Mouse (Mus musculus): ENCODE measurements around the gene Nfu1. TPM values are rescaled to one million over a fixed set of nuclear protein-coding genes. Genes with fewer than 3 reads are reported as not detected.
A peak's percentile ranks its signal among the peaks of the same experiment; 100 is the strongest.
"Not testable (repeated sequence)": the region's sequence is repeated elsewhere in the genome, so short reads cannot be mapped to it uniquely, and the experiment has no call there.

Gene Nfu1
- polyA plus RNA-seq, 1 experiment from 2014 or later, result 141 TPM

GRCm38 (mm10) chr6:87031310-87031709, 22.3 kb downstream of the Nfu1 start:
- 80% methylated on average over 7 of the region's 7 CpGs for WGBS
- H3K4me1 ChIP-seq (replicated peaks); ATAC-seq (ENCODE audit: low FRiP score, low read depth): not testable (repeated sequence)

GRCm38 (mm10) chr6:87032401-87032800, 23.4 kb downstream of the Nfu1 start:
- Histone ChIP-seq H3K4me1 (replicated peaks) (no peaks in the 10 kb centered on the region), H3K9me3 (no peaks in the 10 kb centered on the region), H3K36me3 (peaks cover 13% of the 10 kb centered on the region; the same call in 1 of the 2 replicates), H3K4me2 (no peak overlapping the region), H3K27me3 (no peaks in the 10 kb centered on the region), H3K27ac (replicated peaks) (no peak overlapping the region), H3K4me3 (no peak overlapping the region), H3K9ac (no peak overlapping the region)
- WGBS, result 95% methylated on average over 3 of the region's 3 CpGs
- ATAC-seq (ENCODE audit: low FRiP score, low read depth), result no peak

More at GRCm38 (mm10) chr6:87031310-87031709, 22.3 kb downstream of the Nfu1 start:
- H3K4me2 ChIP-seq; H3K9ac ChIP-seq; H3K9me3 ChIP-seq; H3K27me3 ChIP-seq; H3K27ac ChIP-seq (replicated peaks); H3K4me3 ChIP-seq: not testable (repeated sequence)
- H3K36me3 ChIP-seq, result peaks cover 20% of the 10 kb centered on the region

- Histone ChIP-seq H3K9ac (no peak overlapping the region), H3K9me3 (no peaks in the 10 kb centered on the region), H3K4me1 (replicated peaks) (no peaks in the 10 kb centered on the region), H3K27me3 (no peaks in the 10 kb centered on the region), H3K4me2 (no peak overlapping the region), H3K36me3 (0 out of 2 replicates have a peak, but pooled peaks cover under 1% of the 10 kb centered on the region), H3K27ac (replicated peaks) (no peak overlapping the region), H3K4me3 (no peak overlapping the region)
- no peak for ATAC-seq (ENCODE audit: low FRiP score, low read depth)
- 97% methylated on average over 3 of the region's 3 CpGs for WGBS
Observed at GRCm38 (mm10) chr6:87034395-87034794, 25.4 kb downstream of the Nfu1 start.

GRCm38 (mm10) chr6:87037826-87038620, 29.0 kb downstream of the Nfu1 start:
- Histone ChIP-seq H3K27me3 (no peaks in the 10 kb centered on the region), H3K9ac (no peak overlapping the region), H3K27ac (replicated peaks) (no peak overlapping the region), H3K9me3 (no peaks in the 10 kb centered on the region), H3K36me3 (no peaks in the 10 kb centered on the region), H3K4me1 (replicated peaks) (peaks cover 7% of the 10 kb centered on the region; the same call in 1 of the 2 replicates), H3K4me3 (no peak overlapping the region), H3K4me2 (no peak overlapping the region)
- 90% methylated on average over 10 of the region's 10 CpGs for WGBS
- no peak for ATAC-seq (ENCODE audit: low FRiP score, low read depth)

- no peak overlapping the region for H3K27ac ChIP-seq (replicated peaks)
- no peak for ATAC-seq (ENCODE audit: low FRiP score, low read depth)
- H3K9ac ChIP-seq, result no peak overlapping the region
- no peaks in the 10 kb centered on the region for H3K36me3 ChIP-seq
- H3K27me3 ChIP-seq, result no peaks in the 10 kb centered on the region
- no peak overlapping the region for H3K4me2 ChIP-seq
- H3K4me1 ChIP-seq (replicated peaks), result peaks cover 18% of the 10 kb centered on the region
- WGBS, result 89% methylated on average over 8 of the region's 8 CpGs
- H3K4me3 ChIP-seq, result no peak overlapping the region
- no peaks in the 10 kb centered on the region for H3K9me3 ChIP-seq
Observed at GRCm38 (mm10) chr6:87039161-87039560, 30.1 kb downstream of the Nfu1 start.

- Histone ChIP-seq H3K4me2 (no peak overlapping the region), H3K9me3 (no peaks in the 10 kb centered on the region), H3K27ac (replicated peaks) (peak overlapping the region; percentile 23; the same call in 1 of the 2 replicates), H3K4me3 (no peak overlapping the region), H3K9ac (no peak overlapping the region), H3K27me3 (no peaks in the 10 kb centered on the region), H3K4me1 (replicated peaks) (peaks cover 26% of the 10 kb centered on the region), H3K36me3 (no peaks in the 10 kb centered on the region)
- no peak for ATAC-seq (ENCODE audit: low FRiP score, low read depth)
- WGBS, result 88% methylated on average over 4 of the region's 4 CpGs
Observed at GRCm38 (mm10) chr6:87040971-87041370, 31.9 kb downstream of the Nfu1 start.

GRCm38 (mm10) chr6:87041431-87041830, 32.4 kb downstream of the Nfu1 start:
- Histone ChIP-seq H3K27ac (replicated peaks) (peak overlapping the region; percentile 23; the same call in 1 of the 2 replicates), H3K27me3 (no peaks in the 10 kb centered on the region), H3K4me2 (peak overlapping the region; percentile 68), H3K9ac (no peak overlapping the region), H3K36me3 (no peaks in the 10 kb centered on the region), H3K9me3 (no peaks in the 10 kb centered on the region), H3K4me1 (replicated peaks) (peaks cover 26% of the 10 kb centered on the region), H3K4me3 (peak overlapping the region; percentile 98; the same call in 1 of the 2 replicates)
- ATAC-seq (ENCODE audit: low FRiP score, low read depth), result no peak
- WGBS, result 89% methylated on average over 7 of the region's 7 CpGs

GRCm38 (mm10) chr6:87042004-87042336, 32.9 kb downstream of the Nfu1 start:
- Histone ChIP-seq H3K9me3 (no peaks in the 10 kb centered on the region), H3K27me3 (no peaks in the 10 kb centered on the region), H3K4me3 (peak overlapping the region; percentile 98), H3K27ac (replicated peaks) (peak overlapping the region; percentile 97), H3K36me3 (no peaks in the 10 kb centered on the region), H3K4me1 (replicated peaks) (peaks cover 26% of the 10 kb centered on the region), H3K4me2 (peak overlapping the region; percentile 68), H3K9ac (peak overlapping the region; percentile 77)
- peak; percentile 28; the same call in 1 of the 2 replicates for ATAC-seq (ENCODE audit: low FRiP score, low read depth)
- under 1% methylated on average over 11 of the region's 11 CpGs for WGBS

GRCm38 (mm10) chr6:87042337-87043130, 33.5 kb downstream of the Nfu1 start, which contains the start of gene Gfpt1:
Gene Gfpt1, plus strand, starts transcription at chr6:87042846.
- under 1% methylated on average over 62 of the region's 68 CpGs for WGBS
- Histone ChIP-seq H3K27ac (replicated peaks) (peak within 1 kb of the TSS; percentile 97), H3K36me3 (no peaks in the 10 kb centered on the region), H3K27me3 (no peaks in the 10 kb centered on the region), H3K4me2 (peak within 1 kb of the TSS; percentile 68), H3K4me3 (peak within 1 kb of the TSS; percentile 98), H3K9me3 (no peaks in the 10 kb centered on the region), H3K9ac (peak within 1 kb of the TSS; percentile 99), H3K4me1 (replicated peaks) (peaks cover 26% of the 10 kb centered on the region)
- ATAC-seq (ENCODE audit: low FRiP score, low read depth), result peak; percentile 98

- Histone ChIP-seq H3K27me3 (no peaks in the 10 kb centered on the region), H3K4me3 (peak overlapping the region; percentile 98), H3K9me3 (no peaks in the 10 kb centered on the region), H3K36me3 (0 out of 2 replicates have a peak, but pooled peaks cover 1% of the 10 kb centered on the region), H3K27ac (replicated peaks) (peak overlapping the region; percentile 97), H3K9ac (peak overlapping the region; percentile 99), H3K4me1 (replicated peaks) (peaks cover 26% of the 10 kb centered on the region), H3K4me2 (peak overlapping the region; percentile 68)
- ATAC-seq (ENCODE audit: low FRiP score, low read depth), result no peak; the same call in 1 of the 2 replicates
- WGBS, result 1% methylated on average over 9 of the region's 9 CpGs
Observed at GRCm38 (mm10) chr6:87043131-87043516, 34.1 kb downstream of the Nfu1 start.

- Histone ChIP-seq H3K36me3 (peaks cover 5% of the 10 kb centered on the region; the same call in 1 of the 2 replicates), H3K4me1 (replicated peaks) (peaks cover 26% of the 10 kb centered on the region), H3K4me3 (no peak overlapping the region), H3K27me3 (no peaks in the 10 kb centered on the region), H3K9ac (no peak overlapping the region), H3K4me2 (no peak overlapping the region), H3K27ac (replicated peaks) (no peak overlapping the region), H3K9me3 (no peaks in the 10 kb centered on the region)
- WGBS, result 87% methylated on average over 2 of the region's 2 CpGs
- no peak for ATAC-seq (ENCODE audit: low FRiP score, low read depth)
Observed at GRCm38 (mm10) chr6:87044895-87045294, 35.9 kb downstream of the Nfu1 start.

- Histone ChIP-seq H3K4me3 (no peak overlapping the region), H3K36me3 (peaks cover 5% of the 10 kb centered on the region; the same call in 1 of the 2 replicates), H3K4me1 (replicated peaks) (peaks cover 26% of the 10 kb centered on the region), H3K4me2 (no peak overlapping the region), H3K27me3 (no peaks in the 10 kb centered on the region), H3K9me3 (no peaks in the 10 kb centered on the region), H3K9ac (no peak overlapping the region), H3K27ac (replicated peaks) (no peak overlapping the region)
- WGBS, result 73% methylated on average over 3 of the region's 3 CpGs
- no peak for ATAC-seq (ENCODE audit: low FRiP score, low read depth)
Observed at GRCm38 (mm10) chr6:87045507-87045906, 36.5 kb downstream of the Nfu1 start.

Measured in hindbrain, embryonic 15.5 days (tissue).